ENCODE assay signal across 10 mouse cellular contexts in genomic region chr9:41612452-41612795, GRCm38 (mm10).
DNase-seq lines count a peak whose midpoint lies in the region; ATAC-seq and TF ChIP-seq lines count a peak whose summit lies in the region.
"Had no signal": no experiment of that assay in that cellular context is flagged by ENCODE, and none has a peak within 500 bp of the region (broad histone marks: within the 10 kb centered on the region; RNA-seq: fewer than 3 reads in every experiment).

No protein-coding gene starts in this region.

- no peak overlapping the region for H3K4me3 ChIP-seq in heart, embryonic 12.5 days
- peak overlapping the region; percentile 14 for H3K4me3 ChIP-seq in forebrain, postnatal 0 days (ENCODE audit: low read depth, low read length)
- H3K4me3 ChIP-seq in midbrain, embryonic 12.5 days, result peak overlapping the region; percentile 18
- H3K4me3 ChIP-seq: liver, embryonic 15.5 days had no signal

- no peaks in the 10 kb centered on the region for H3K9me3 ChIP-seq in heart, embryonic 12.5 days (replicated peaks)
- H3K9me3 ChIP-seq in forebrain, postnatal 0 days (ENCODE audit: low read length), result no peaks in the 10 kb centered on the region
- no peaks in the 10 kb centered on the region for H3K9me3 ChIP-seq in midbrain, embryonic 12.5 days
- H3K9me3 ChIP-seq: liver, embryonic 15.5 days had no signal

- H3K4me1 ChIP-seq in heart, embryonic 12.5 days (replicated peaks), result peaks cover 36% of the 10 kb centered on the region
- peaks cover 33% of the 10 kb centered on the region for H3K4me1 ChIP-seq in forebrain, postnatal 0 days (ENCODE audit: insufficient read depth)
- peaks cover 50% of the 10 kb centered on the region for H3K4me1 ChIP-seq in midbrain, embryonic 12.5 days
- H3K4me1 ChIP-seq: liver, embryonic 15.5 days had no signal

- no peak for DNase-seq in heart, postnatal 25 days (ENCODE audit: low spot score)
- peak; percentile 93 for DNase-seq in brain, embryonic 14.5 days (ENCODE audit: low read depth)
- peak; percentile 83 for DNase-seq in forebrain, postnatal 0 days
- DNase-seq in cerebellum, postnatal 4 days (ENCODE audit: low spot score in 2 of 2), result no peak
- DNase-seq in ovary, postnatal 10 days (ENCODE audit: low spot score), result no peak

- H3K36me3 ChIP-seq in heart, embryonic 12.5 days, result no peaks in the 10 kb centered on the region
- H3K36me3 ChIP-seq in forebrain, postnatal 0 days (ENCODE audit: insufficient read depth), result peaks cover 9% of the 10 kb centered on the region; the same call in 1 of the 2 replicates
- no peaks in the 10 kb centered on the region for H3K36me3 ChIP-seq in midbrain, embryonic 12.5 days
- H3K36me3 ChIP-seq: liver, embryonic 15.5 days had no signal

- no peak for TF ChIP-seq POLR2A in brain, embryonic 14.5 days (IDR thresholded peaks at IDR 0.05; ENCODE audit: borderline replicate concordance, extremely low read depth, insufficient read depth, insufficient read length, poor library complexity, severe bottlenecking)

- H3K27me3 ChIP-seq in heart, embryonic 12.5 days (replicated peaks), result no peaks in the 10 kb centered on the region
- H3K27me3 ChIP-seq in forebrain, postnatal 0 days (ENCODE audit: insufficient read depth, low read length), result no peaks in the 10 kb centered on the region
- H3K27me3 ChIP-seq in midbrain, embryonic 12.5 days, result 0 out of 2 replicates have a peak, but pooled peaks cover 3% of the 10 kb centered on the region
- H3K27me3 ChIP-seq: CH12.LX; liver, embryonic 15.5 days had no signal

- H3K27ac ChIP-seq in heart, embryonic 12.5 days (ENCODE audit: poor library complexity, severe bottlenecking), result peak overlapping the region; percentile 68
- peak overlapping the region; percentile 96 for H3K27ac ChIP-seq in forebrain, postnatal 0 days (ENCODE audit: low read depth, low read length)
- peak overlapping the region; percentile 95 for H3K27ac ChIP-seq in midbrain, embryonic 12.5 days (replicated peaks)
- H3K27ac ChIP-seq: liver, embryonic 15.5 days had no signal

- WGBS in heart, embryonic 12.5 days, result 24% methylated on average over 7 of the region's 7 CpGs
- WGBS in forebrain, postnatal 0 days, result 3% methylated on average over 7 of the region's 7 CpGs
- WGBS in midbrain, embryonic 12.5 days, result 8% methylated on average over 7 of the region's 7 CpGs

- H3K9ac ChIP-seq in heart, embryonic 12.5 days, result no peak overlapping the region
- peak overlapping the region; percentile 52 for H3K9ac ChIP-seq in forebrain, postnatal 0 days
- H3K9ac ChIP-seq in midbrain, embryonic 12.5 days (replicated peaks), result no peak overlapping the region
- H3K9ac ChIP-seq: liver, embryonic 15.5 days had no signal

- no peak for ATAC-seq in heart, embryonic 12.5 days (ENCODE audit: insufficient number of reproducible peaks, low FRiP score)
- ATAC-seq in forebrain, postnatal 0 days, result peak; percentile 78
- ATAC-seq in midbrain, embryonic 12.5 days (ENCODE audit: low FRiP score, low read depth), result peak; percentile 74
- no peak for ATAC-seq in cerebellum, adult (ENCODE audit: insufficient number of reproducible peaks, low FRiP score, low TSS enrichment)

- TF ChIP-seq CTCF in brain, embryonic 14.5 days (IDR thresholded peaks at IDR 0.05; ENCODE audit: borderline replicate concordance, extremely low read depth, insufficient read depth, insufficient read length), result no peak
- TF ChIP-seq CTCF in forebrain, postnatal 0 days (IDR thresholded peaks at IDR 0.05; ENCODE audit: low read depth), result no peak

- H3K4me2 ChIP-seq in heart, embryonic 12.5 days, result peak overlapping the region; percentile 56
- H3K4me2 ChIP-seq in forebrain, postnatal 0 days (ENCODE audit: low read depth), result peak overlapping the region; percentile 40
- peak overlapping the region; percentile 47 for H3K4me2 ChIP-seq in midbrain, embryonic 12.5 days (replicated peaks)
- H3K4me2 ChIP-seq: liver, embryonic 15.5 days had no signal

- intact Hi-C loops in heart, postnatal 25 days (cut with DNase I), result no loop called here

Comparison
In these comparisons a context has a peak if more than half of its experiments do, and no peak if none do; other contexts are left out.
1. ATAC-seq: peak in forebrain, postnatal 0 days (single experiment) and midbrain, embryonic 12.5 days (single experiment); none in heart, embryonic 12.5 days (single experiment) and cerebellum, adult (single experiment).
2. DNase-seq: peak in brain, embryonic 14.5 days (single experiment) and forebrain, postnatal 0 days (single experiment); none in heart, postnatal 25 days (single experiment), cerebellum, postnatal 4 days (0 of 2) and ovary, postnatal 10 days (single experiment).
3. Peak in every context shown above with its lines, with median percentiles within 50 percentile points of each other: H3K27ac ChIP-seq and H3K4me2 ChIP-seq.